Mouse (Mus musculus): Measurements from ENCODE around the gene Ccdc182. TPM values are rescaled to one million over a fixed set of nuclear protein-coding genes. Genes with fewer than 3 reads are reported as not detected.
A peak's percentile ranks its signal among the peaks of the same experiment; 100 is the strongest.

Gene Ccdc182
- total RNA-seq, 2 experiments from 2014 or later: not detected

DNA sequence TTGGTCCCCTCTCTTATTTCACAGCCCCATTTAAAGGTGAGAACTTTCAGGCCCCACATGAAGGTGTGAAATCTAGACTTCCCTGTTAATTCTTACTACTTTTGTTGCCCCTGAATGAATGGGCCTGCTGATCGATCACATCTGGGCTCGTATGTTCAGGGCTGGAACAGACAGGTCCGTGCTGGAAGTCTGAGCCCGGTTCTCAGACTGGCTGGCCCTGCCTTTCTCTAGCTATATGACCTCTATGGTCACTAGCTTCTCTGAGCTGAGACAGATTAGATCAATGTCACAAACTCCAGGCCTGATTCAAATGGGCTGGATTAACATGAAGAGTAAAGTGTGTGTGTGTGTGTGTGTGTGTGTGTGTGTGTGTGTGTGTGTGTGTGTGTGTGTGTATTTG lies 14.9 kb upstream of the Ccdc182 start:
- DNase-seq (ENCODE audit: extremely low spot score in 1 of 2, low spot score in 1 of 2): no peak

- no peak for DNase-seq (ENCODE audit: extremely low spot score in 1 of 2, low spot score in 1 of 2)
These were observed 13.4 kb upstream of the Ccdc182 start for GRCm38 (mm10) chr11:88280426-88280836.

DNA sequence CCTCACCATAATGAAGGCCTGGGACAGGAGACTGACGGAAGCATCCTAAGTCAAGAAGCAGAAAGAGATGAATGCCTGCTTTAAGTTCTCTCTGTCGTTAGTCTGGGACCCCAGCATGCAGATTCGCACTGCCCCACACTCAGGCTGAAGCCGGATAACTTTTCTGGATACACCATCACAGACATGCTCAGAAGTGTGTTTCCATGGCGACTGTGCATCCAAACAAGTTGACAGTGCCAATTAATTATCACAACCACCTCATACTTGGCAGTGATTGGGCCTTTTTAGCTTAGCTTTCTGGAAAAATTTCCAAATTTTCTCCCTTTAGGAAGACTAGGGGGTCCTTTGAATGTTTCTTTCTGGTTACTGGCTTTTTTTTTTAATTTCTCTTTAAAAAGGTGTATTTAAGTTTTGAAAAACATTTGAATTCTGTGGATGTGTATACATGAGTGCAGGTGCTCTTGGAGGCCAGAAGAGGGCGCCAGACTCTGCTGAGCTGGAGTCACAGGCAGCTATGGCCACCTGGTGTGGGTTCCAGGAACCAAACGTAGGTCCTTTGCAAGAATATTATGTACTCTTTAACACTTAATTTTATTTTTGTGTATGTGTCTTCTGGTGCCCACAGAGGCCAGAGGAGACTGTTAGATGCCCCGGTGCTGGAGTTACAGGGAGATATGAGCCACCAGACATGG lies 12.3 kb upstream of the Ccdc182 start:
- no peak for DNase-seq (ENCODE audit: extremely low spot score in 1 of 2, low spot score in 1 of 2)

- no peak for DNase-seq (ENCODE audit: extremely low spot score in 1 of 2, low spot score in 1 of 2)
These were observed 11.3 kb upstream of the Ccdc182 start for GRCm38 (mm10) chr11:88282516-88282915.

- DNase-seq (ENCODE audit: extremely low spot score in 1 of 2, low spot score in 1 of 2): no peak
These were observed 7.8 kb upstream of the Ccdc182 start for GRCm38 (mm10) chr11:88286019-88286418.

DNA sequence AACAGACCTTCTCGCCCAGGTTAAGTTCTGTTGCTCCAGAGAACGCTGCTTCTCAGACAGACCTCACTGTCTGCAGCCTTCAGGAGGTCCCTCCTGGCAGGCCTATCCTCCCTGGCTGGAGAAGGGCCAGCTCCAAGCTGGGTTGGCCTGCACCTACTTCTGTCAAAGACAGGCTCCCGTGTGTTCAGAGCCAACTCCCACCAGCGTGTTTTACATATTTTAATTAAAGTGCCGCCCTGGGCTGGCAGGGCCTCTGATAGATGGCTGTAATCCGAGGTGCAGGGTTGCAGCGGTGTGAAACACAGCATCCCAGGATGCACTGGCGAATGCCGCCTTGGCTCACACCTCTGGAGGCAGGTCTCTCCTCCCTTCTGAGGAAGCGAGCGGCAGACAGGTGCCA lies 5.5 kb upstream of the Ccdc182 start:
- no peak for DNase-seq (ENCODE audit: extremely low spot score in 1 of 2, low spot score in 1 of 2)

DNA sequence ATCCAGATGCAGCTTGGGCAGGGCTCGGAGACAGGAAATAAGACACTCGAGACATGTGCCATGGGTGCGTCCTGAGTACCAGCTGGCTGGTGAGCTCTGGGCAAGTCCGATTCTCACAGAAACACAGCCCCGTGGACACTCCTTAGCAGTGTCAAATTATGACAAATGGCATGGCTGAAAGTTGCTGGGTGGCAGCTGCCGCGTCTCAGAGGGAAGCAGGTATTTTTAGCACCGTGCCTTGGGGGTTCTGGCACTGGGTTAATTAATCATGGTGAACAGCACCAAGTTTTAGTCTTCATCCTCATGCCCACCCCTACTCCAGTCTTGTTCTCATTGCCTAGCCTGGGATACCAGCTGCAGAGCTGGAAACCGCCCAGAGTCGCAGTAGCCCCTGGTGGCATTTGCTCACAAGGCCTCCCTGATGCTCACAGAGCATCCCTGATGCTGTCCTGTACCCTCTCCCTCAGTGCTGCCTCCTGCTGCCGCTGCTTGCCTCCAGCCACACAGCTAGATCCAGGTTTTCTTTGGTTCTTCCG lies 5.0 kb upstream of the Ccdc182 start:
- no peak for DNase-seq (ENCODE audit: extremely low spot score in 1 of 2, low spot score in 1 of 2)

DNA sequence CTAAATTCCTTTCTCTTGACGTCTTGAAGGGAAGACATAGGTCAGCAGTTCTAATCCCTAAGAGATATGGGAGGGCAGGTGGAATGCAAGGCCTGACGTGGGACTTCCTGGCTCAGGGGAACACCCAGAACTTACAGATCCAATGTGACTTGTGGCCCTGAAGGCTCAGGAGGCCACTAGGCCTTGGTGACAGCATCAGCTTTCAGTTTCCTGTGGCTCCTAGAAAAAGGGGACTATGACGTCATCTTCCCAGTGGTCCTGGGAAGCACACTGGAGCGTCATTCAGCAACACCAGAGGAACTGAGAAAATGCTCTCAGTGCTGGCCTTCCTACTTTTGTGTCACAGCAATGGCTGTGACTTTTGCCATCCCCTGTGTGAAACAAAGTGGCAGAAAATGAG lies 2.6 kb upstream of the Ccdc182 start:
- DNase-seq (ENCODE audit: extremely low spot score in 1 of 2, low spot score in 1 of 2): no peak

DNA sequence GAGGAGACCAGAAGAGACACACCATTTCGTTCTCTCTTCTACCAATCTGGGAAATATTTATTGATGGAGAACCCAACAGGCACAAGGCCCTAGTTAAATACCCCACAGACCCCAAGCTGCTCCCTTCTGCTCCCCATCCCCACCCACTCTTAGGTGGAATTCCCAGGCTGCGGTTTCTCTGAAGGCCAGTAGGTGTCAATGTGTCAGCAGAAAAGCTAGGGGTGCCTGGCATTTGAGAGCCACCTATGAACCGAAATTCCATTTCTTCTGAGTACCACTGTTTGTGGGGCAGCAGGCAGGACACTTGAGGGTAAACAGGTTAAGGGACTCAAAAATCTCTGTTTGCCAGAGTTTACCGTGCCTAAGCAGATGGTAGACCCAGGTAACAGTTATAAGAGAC lies 2.2 kb upstream of the Ccdc182 start:
- DNase-seq (ENCODE audit: extremely low spot score in 1 of 2, low spot score in 1 of 2): peak in 1 of 2 experiments; percentile 29

GRCm38 (mm10) chr11:88294394-88294710 lies 494 bp downstream of the Ccdc182 start:
- no peak for DNase-seq (ENCODE audit: extremely low spot score in 1 of 2, low spot score in 1 of 2)

DNA sequence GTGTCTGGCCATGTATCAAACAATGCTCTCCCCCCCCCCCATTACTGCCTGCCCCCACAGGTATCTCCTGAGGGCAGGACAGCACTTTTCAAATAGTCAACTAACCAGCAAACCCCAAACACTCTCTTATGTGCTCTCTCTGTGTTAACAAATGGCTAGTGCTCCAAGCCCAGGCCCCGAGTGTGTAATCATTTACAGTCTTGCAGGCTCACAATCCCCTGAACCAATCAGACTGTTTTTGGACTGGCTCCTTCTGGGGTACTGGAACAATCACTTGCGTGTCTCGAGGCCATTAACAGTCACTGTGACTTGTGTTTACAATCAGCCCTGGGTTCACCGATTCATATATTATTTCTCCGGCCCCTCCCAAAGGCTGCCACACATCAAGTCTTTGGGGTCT lies 1.4 kb downstream of the Ccdc182 start:
- no peak for DNase-seq (ENCODE audit: extremely low spot score in 1 of 2, low spot score in 1 of 2)

DNA sequence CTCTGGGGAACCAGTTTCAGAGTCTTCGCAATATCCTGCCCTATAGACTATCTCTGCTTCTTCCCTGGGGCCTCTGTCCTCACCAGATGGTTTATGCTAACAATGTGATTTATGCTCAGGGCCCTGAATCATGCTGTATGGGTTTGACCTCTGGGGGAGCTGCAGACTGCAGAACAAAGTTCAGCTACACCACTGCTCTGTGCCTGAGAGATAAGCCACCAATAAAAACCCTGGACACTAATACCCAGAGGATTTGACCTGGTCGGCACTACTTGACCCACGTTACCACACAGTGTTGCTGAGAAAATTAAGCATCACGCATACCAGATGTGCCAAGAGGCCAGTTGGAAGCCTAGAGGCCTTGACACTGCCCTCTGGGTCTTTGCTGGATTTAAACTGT lies 3.7 kb downstream of the Ccdc182 start:
- no peak for DNase-seq (ENCODE audit: extremely low spot score in 1 of 2, low spot score in 1 of 2)

DNA sequence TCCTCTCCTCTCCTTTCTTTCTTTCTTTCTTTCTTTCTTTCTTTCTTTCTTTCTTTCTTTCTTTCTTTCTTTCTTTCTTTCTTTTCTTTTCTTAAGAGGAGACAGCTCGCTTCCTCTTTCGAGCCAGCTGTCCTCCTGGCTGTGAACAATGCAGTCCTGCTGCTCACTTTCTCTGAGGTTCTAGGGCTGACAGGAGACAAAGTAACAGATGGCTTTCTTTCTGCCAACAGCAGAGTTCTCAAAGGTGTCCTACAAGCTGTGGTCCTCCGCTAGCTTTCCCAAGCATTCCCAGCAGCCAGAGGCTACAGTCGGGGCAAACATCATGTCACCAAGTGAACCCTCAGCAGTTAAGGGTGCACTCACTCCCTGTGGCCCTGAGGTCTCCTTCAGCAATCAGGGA lies 5.5 kb downstream of the Ccdc182 start:
- no peak for DNase-seq (ENCODE audit: extremely low spot score in 1 of 2, low spot score in 1 of 2)

GRCm38 (mm10) chr11:88301619-88302018 lies 7.8 kb downstream of the Ccdc182 start:
- no peak for DNase-seq (ENCODE audit: extremely low spot score in 1 of 2, low spot score in 1 of 2)

DNA sequence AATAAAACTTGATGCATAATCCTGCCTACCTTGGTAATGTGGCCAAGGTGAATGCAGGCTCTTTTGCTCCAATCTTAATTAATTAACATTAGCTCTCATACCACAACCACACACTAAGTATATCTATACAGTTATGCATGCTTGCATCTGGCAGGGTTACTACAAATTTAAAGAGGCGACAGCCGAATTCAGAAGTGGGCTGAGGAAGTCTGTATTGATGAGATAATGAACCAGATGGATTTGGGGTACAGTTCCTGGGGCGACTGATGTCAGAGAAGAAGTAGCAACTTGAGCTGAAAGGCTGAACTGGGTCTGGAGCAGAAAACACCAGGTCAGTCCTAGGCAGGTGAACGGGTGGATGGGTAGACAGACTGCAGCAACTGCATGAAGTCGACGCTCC lies 11.9 kb downstream of the Ccdc182 start:
- DNase-seq (ENCODE audit: extremely low spot score in 1 of 2, low spot score in 1 of 2): no peak

DNA sequence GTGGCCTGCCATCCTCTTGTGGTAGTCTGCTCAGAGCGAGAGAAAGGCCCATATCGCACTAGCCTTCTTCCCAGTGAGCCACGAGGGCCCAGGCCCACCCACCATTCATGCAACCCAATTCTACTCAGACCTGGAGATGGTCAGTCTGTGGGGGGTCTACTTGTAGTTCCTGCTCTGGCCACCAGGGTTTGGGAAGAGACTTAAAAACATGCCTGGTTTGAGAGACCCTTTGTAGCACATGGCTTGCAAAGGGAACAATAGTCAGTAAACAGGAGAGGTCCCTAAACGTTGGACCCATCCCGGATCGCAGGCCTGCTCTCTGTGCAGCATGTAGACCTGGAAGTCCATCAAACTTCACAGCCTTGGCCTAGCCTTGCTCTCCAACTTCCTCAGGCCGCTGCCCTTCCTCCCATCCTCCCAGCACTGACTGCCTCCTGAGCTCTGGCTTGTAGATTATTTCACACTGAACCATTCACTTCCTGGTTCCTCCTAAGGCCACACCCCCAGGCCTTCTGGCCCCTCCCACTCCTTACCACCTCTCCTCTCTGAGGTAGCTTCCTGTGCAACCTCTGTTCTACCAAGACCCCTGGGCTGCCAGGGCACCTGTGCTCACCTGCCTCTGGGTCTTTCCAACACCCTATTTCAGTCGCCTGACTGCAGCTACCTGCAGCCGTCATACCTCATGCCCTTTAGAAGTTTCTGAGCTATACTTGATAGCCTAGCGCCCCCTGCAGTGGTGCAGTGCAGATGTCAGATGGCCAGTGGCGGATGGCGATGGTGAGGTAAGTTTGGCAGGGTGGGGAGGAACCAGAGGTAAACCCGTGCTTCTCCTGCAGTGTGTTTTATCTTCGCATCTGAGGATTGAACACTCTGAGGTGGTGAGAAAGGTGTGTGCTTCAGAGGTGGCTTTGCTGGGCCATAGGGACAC lies 14.0 kb downstream of the Ccdc182 start:
- no peak for DNase-seq (ENCODE audit: extremely low spot score in 1 of 2, low spot score in 1 of 2)

GRCm38 (mm10) chr11:88309059-88309700 lies 15.3 kb downstream of the Ccdc182 start:
- DNase-seq (ENCODE audit: extremely low spot score in 1 of 2, low spot score in 1 of 2): no peak

DNA sequence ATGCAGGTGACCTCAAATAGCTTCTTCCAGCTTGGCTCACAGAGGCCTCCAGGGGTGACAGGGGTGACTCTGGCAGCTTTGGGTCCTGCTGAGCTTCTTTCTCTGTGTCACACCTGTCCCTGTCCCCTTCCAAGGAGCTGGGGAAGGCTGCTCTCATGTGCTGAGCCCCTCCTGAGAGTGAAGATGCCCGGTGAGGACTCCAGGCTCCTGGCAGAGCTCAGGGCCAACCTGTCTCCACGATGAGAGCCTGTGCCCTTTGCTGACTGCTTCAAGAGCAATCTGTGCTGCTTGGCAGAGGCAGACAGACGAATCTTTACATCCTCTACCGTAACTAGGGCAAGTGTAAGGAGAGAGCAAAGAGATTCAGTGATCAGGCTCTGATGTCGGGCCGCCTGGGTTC lies 16.9 kb downstream of the Ccdc182 start:
- DNase-seq (ENCODE audit: extremely low spot score in 1 of 2, low spot score in 1 of 2): no peak

GRCm38 (mm10) chr11:88311606-88312005 lies 17.7 kb downstream of the Ccdc182 start:
- DNase-seq (ENCODE audit: extremely low spot score in 1 of 2, low spot score in 1 of 2): no peak

- no peak for DNase-seq (ENCODE audit: extremely low spot score in 1 of 2, low spot score in 1 of 2)
These were observed 19.7 kb downstream of the Ccdc182 start for GRCm38 (mm10) chr11:88313512-88313911.

- no peak for DNase-seq (ENCODE audit: extremely low spot score in 1 of 2, low spot score in 1 of 2)
These were observed 20.6 kb downstream of the Ccdc182 start for GRCm38 (mm10) chr11:88314471-88314870.

All from layer of hippocampus, postnatal 25 days (tissue).